Mouse (Mus musculus): ENCODE results near the gene Dpep2nb.
"Not testable (repeated sequence)": the region's sequence is repeated elsewhere in the genome, so short reads cannot be mapped to it uniquely, and the experiment has no call there.

Dpep2nb gene

DNA sequence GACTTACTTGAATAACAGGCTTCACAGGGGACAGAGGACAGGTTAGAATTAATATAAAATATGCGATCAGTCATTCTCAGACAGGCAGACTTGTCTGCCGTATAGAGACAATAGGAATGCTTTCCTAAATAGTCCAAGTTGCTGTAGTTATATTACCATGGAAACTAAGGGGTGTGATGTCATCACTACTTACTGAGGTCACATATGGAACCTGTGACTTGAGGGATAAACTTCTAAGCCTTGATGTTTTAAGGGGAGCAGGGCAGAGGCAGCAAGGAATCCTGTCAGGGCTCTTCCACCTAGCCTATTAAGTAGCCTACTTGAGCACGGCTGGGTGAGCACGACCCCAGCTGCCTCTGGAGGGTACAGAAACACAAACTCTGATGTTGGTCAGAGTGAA, at the start of gene Dpep2nb:
TSS of gene Dpep2nb (minus strand) at position 101 of the 400 bp plus-strand sequence.
- in situ Hi-C loops (cut with MseI, MboI), result no loop called here

GRCm38 (mm10) chr8:106055038-106055437, 49.3 kb upstream of the Dpep2nb start:
- in situ Hi-C loops (cut with MseI, MboI), result no loop called here

DNA sequence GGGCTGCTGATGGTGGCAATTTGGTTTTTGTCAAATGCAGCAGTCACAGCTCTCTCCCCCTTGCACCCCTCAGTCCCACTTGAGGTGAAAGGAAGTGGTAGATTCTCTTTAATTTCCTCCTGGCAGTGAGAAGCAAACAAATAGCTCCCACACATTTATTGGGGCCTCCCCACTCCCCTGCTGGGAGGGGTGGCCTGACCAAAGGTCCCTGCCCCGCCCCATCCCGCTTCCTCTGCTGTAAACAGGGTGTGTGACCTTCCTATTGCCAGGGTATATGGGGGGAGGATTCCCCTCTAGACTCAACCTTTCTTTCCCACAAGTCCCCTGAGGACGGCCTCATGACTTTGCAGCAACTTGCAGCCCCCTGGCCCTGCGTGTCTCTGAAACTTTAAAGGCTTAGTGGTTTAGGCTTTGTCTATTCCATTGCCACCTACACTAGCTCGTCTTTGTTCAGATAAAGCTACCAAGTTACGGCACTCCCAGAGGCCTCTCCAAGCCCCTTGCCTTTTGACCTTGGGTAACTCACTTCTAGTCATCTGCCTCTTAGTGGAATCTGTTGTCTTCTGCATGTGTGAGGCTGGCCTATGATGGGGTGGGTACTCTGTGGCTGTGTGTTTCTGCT, 48.5 kb upstream of the Dpep2nb start:
- in situ Hi-C loops (cut with MseI, MboI), result no loop called here

DNA sequence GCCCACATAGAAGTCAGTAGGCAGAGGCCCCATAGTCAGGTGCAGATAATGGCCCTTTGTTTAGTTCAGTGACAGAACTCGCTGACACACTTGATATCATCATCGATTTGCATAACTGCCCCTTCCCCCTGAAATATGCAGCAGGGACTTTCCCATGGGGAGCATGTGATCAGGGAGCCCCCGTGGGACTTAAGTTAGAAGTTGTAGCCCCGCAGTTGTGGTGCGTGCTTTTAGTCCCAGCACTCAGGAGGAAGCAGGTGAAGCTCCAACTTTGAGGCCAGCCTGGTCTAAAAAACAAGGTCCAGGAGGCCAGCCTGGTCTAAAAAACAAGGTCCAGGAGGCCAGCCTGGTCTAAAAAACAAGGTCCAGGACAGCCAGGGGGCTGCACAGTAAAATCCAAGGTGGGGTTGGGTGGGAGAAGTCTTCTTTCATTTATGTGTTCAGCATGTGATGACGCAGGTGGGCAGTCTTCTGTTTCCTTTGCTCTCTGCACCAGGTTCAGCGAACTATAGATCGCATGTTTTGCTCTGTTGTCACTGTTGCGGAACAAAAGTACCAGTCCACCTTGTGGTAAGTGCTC, 46.8 kb upstream of the Dpep2nb start:
- in situ Hi-C loops (cut with MseI, MboI), result no loop called here

- in situ Hi-C loops (cut with MseI, MboI), result no loop called here
These were observed 45.3 kb upstream of the Dpep2nb start for GRCm38 (mm10) chr8:106051068-106051467.

- in situ Hi-C loops (cut with MseI, MboI), result no loop called here
These were observed 44.1 kb upstream of the Dpep2nb start for GRCm38 (mm10) chr8:106049840-106050239.

DNA sequence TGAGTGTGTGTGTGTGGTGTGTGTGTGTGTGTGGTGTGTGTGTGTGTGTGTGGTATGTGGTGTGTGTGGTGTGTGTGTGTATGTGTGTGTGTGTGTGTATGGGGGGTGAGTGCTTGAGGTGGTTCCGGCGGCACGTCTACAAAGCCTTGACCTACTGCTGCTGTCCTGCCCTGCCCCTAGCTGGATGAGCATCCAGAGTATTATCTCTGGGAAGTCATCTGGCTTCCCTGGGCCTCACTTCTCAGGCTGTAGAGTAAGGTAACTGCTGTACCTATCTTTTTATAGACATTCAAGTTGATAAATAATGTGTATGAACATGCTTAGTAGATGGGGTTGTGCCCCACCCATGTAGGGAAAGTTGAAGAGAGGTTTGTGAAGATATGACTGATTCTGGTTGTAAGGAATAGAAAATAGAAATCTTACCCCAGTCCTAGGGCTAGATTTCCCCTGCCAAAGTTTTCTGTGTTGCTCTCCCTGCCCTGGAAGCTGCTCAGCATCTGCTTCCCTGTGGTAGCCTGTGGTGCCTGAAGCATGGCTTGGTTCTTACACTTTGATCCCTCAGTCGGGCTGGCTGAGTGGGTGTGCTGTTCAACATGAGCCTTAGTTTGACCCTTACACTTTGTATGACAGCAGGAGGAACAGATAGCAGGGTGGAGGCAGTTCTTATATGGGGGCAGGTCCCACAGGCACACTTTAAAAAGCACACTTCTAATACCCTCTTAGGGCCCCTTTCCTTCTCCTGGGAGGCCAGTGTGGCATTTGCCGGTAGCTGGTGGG, 42.3 kb upstream of the Dpep2nb start:
- in situ Hi-C loops (cut with MseI, MboI), result no loop called here

DNA sequence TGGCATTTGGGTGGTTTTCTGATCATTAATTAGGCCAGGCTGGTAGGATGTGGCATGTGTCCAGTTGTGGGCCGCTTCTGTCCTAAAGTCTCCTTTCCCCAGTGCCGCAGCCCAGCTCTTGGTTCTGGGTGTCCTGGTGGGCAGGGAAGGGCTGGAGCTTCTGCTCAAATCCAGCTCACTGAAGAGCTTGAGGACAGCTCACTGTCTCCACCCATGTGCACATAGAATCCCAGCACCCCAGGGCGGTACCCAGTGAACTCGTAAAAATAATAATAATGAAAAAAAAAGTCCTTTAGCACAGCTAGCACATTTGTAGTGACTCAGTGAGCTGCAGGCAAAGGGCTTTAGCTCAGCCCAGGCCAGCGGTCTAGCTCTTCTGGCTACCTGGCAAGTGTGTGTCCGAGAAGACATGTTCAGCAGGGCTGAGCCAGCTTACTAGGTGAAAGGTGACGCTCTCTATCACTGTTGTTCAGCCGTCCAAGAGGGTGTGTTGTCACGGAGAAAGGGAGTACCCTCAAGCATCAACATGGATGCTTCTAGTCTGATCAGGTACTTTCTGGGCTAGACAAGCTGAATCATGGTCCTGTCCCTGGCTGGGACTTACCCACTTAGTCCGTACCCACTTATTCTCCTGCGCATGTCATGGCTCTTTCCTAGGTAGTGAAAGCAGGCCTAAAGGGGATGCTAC, 41.2 kb upstream of the Dpep2nb start:
- in situ Hi-C loops (cut with MseI, MboI), result no loop called here

DNA sequence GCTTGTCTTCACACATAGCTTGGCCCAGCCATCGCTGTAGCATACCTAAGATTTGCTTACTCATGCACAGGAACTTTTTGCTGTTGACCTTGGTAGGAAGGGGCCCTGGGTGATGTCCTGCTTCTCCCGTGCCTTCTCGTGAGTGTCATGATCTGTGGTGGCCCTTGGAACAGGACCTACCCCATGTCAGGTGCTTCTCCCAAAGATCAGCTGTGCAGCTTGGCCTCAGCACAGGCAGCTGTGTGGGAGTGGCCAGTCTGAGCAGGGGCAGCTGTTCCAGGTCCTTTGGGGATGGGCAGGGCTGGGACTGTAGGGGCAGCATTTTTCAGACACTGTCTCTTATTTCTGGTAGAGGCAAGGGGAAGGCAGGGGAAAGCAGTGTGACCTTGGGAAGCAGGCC, 38.4 kb upstream of the Dpep2nb start:
- in situ Hi-C loops (cut with MseI, MboI), result no loop called here

DNA sequence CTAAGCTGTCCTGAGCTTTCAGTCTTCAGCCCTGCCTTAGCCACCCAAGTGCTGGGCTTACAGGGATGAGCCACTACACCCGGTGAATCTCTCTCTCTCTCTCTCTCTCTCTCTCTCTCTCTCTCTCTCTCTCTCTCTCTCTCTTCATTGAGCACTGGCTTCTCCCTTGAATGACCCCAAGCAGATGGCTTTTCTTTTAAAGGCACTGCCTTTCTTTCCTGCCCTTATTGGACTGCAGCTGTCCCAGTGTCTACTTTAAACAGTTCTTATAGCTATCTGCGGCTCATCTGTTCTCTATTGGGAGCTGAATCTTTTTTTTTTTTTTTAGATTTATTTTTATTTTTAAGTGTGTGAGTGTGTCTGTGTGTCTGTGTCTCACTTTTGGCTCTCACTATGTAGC, 37.3 kb upstream of the Dpep2nb start:
- in situ Hi-C loops (cut with MseI, MboI), result no loop called here

DNA sequence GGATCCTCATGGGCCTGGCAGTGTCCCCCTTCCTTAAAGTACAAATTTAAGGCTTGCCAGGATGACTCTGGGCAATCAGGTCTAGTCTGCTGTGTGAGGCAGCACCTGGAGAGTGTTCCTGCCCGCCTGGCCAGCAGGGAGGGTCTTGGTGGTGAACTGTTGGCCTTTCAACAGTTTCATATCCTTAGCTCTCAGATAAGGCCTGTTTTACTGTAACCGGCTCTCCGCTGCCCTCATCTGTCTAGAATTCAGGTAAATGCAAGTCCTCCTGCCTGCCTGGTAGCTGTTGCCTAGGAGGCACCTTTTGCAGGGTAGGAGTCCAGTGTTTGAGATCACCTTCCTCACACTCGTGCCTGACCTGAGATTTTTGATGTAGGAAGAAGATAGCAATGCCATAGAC, 34.4 kb upstream of the Dpep2nb start:
- in situ Hi-C loops (cut with MseI, MboI), result no loop called here

DNA sequence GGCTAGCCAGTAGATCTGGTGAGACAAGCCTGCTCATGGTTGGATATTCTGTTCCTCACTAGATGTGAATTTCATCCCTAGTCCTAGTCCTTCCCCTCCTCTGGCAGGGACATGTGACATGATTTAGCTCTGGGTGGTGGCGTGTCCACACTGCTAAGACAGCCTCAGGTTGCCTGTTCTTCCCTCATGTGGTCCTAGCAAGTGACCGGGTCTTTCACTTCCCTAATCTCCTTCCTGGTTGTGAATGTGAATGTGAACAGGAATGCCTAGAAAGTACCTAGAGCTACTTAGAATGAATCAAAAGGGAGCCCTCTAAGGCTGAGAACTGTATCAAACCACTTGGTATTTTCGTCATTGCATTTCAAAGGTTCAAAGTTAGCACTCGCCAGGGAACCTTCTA, 33.8 kb upstream of the Dpep2nb start:
- in situ Hi-C loops (cut with MseI, MboI), result no loop called here

GRCm38 (mm10) chr8:106038721-106039120, 32.9 kb upstream of the Dpep2nb start:
- in situ Hi-C loops (cut with MseI, MboI), result no loop called here

GRCm38 (mm10) chr8:106022483-106022882, 16.7 kb upstream of the Dpep2nb start:
- in situ Hi-C loops (cut with MseI, MboI), result no loop called here

DNA sequence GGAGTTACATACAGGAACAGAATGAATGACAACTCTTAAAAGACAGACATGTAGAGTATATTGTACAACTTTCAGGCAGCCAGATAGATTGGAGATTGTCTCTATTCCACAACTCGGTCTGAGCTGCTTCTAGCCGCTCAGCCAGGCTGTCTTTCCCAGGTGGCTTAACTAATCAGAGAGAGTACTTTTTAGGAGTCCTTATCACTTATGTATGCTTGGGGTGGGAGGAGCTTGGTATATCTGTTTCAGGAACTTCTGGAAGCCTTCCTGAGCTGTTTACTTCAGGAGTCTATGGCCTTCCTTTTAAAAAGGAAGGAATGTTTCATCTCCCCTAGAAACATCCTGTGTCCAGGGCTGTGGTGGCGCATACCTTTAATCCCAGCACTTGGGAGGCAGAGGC, 12.3 kb upstream of the Dpep2nb start:
- in situ Hi-C loops (cut with MseI, MboI), result no loop called here

- in situ Hi-C loops (cut with MseI, MboI), result no loop called here
These were observed 11.4 kb upstream of the Dpep2nb start for GRCm38 (mm10) chr8:106017130-106017529.

- in situ Hi-C loops (cut with MseI, MboI), result no loop called here
These were observed 10.5 kb upstream of the Dpep2nb start for GRCm38 (mm10) chr8:106016284-106016683.

- in situ Hi-C loops (cut with MseI, MboI), result not testable (repeated sequence)
These were observed 6.4 kb upstream of the Dpep2nb start for GRCm38 (mm10) chr8:106012203-106012602.

- in situ Hi-C loops (cut with MseI, MboI), result no loop called here
These were observed 5.8 kb upstream of the Dpep2nb start, which contains the start of gene Ddx28 for GRCm38 (mm10) chr8:106011643-106011986. Ddx28 (minus strand) TSS chr8:106011882.

- in situ Hi-C loops (cut with MseI, MboI), result no loop called here
These were observed 5.2 kb upstream of the Dpep2nb start for GRCm38 (mm10) chr8:106010748-106011642.

- in situ Hi-C loops (cut with MseI, MboI), result not testable (repeated sequence)
These were observed 2.1 kb upstream of the Dpep2nb start for GRCm38 (mm10) chr8:106007891-106008290.
